10 mouse cellular contexts compared by ENCODE assay signal in genomic region chr5:140140214-140140613, GRCm38 (mm10).
DNase-seq lines count a peak whose midpoint lies in the region; ATAC-seq lines count a peak whose summit lies in the region.
"Had no signal": no experiment of that assay in that cellular context is flagged by ENCODE, and none has a peak within 500 bp of the region (broad histone marks: within the 10 kb centered on the region; RNA-seq: fewer than 3 reads in every experiment).

No protein-coding gene starts in this region.

- no peak for ATAC-seq in kidney, embryonic 15.5 days (replicated peaks; ENCODE audit: low FRiP score)
- ATAC-seq in midbrain, embryonic 15.5 days (replicated peaks), result peak; percentile 63; the same call in 1 of the 2 replicates

- no peak overlapping the region for H3K27ac ChIP-seq in kidney, embryonic 15.5 days
- H3K27ac ChIP-seq in midbrain, embryonic 15.5 days, result no peak overlapping the region
- H3K27ac ChIP-seq: embryonic facial prominence, embryonic 13.5 days; liver, embryonic 15.5 days had no signal

- no peaks in the 10 kb centered on the region for H3K4me1 ChIP-seq in kidney, embryonic 15.5 days
- H3K4me1 ChIP-seq in midbrain, embryonic 15.5 days, result no peaks in the 10 kb centered on the region
- H3K4me1 ChIP-seq: embryonic facial prominence, embryonic 13.5 days; liver, embryonic 15.5 days had no signal

- H3K27me3 ChIP-seq in kidney, embryonic 15.5 days, result no peaks in the 10 kb centered on the region
- H3K27me3 ChIP-seq in midbrain, embryonic 15.5 days (replicated peaks), result no peaks in the 10 kb centered on the region
- H3K27me3 ChIP-seq: embryonic facial prominence, embryonic 13.5 days; liver, embryonic 15.5 days had no signal

- no peak overlapping the region for H3K9ac ChIP-seq in kidney, embryonic 15.5 days
- H3K9ac ChIP-seq in midbrain, embryonic 15.5 days, result no peak overlapping the region
- H3K9ac ChIP-seq: embryonic facial prominence, embryonic 13.5 days; liver, embryonic 15.5 days had no signal

- intact Hi-C loops in heart, postnatal 14 days (cut with DNase I), result loop anchor here (2.0 kb wide), 1 partner anchor 303 kb away; no protein-coding TSS in a partner anchor
- intact Hi-C loops in left cerebral cortex, postnatal 4 days (cut with DNase I), result no loop called here

- peak; percentile 63 for DNase-seq in kidney, adult 18-20 months
- DNase-seq in NIH3T3 (ENCODE audit: low read depth), result peak; percentile 75
- DNase-seq in embryo, embryonic 10 days (ENCODE audit: low spot score), result peak; percentile 77
- peak; percentile 66 to 76 for DNase-seq in heart, postnatal 14 days
- DNase-seq in left cerebral cortex, postnatal 4 days, result peak; percentile 76
- DNase-seq in thymus, postnatal 25 days, result peak; percentile 63

- H3K4me2 ChIP-seq in kidney, embryonic 15.5 days, result no peak overlapping the region
- no peak overlapping the region for H3K4me2 ChIP-seq in midbrain, embryonic 15.5 days
- H3K4me2 ChIP-seq: embryonic facial prominence, embryonic 13.5 days; liver, embryonic 15.5 days had no signal

- H3K4me3 ChIP-seq in kidney, embryonic 15.5 days (replicated peaks), result no peak overlapping the region
- H3K4me3 ChIP-seq in midbrain, embryonic 15.5 days, result no peak overlapping the region
- H3K4me3 ChIP-seq: embryonic facial prominence, embryonic 13.5 days; liver, embryonic 15.5 days had no signal

- no peaks in the 10 kb centered on the region for H3K9me3 ChIP-seq in kidney, embryonic 15.5 days (replicated peaks)
- no peaks in the 10 kb centered on the region for H3K9me3 ChIP-seq in midbrain, embryonic 15.5 days
- H3K9me3 ChIP-seq: embryonic facial prominence, embryonic 13.5 days; liver, embryonic 15.5 days had no signal

- peaks cover 8% of the 10 kb centered on the region; the same call in 1 of the 2 replicates for H3K36me3 ChIP-seq in kidney, embryonic 15.5 days
- H3K36me3 ChIP-seq in midbrain, embryonic 15.5 days (replicated peaks), result no peaks in the 10 kb centered on the region
- H3K36me3 ChIP-seq: liver, embryonic 15.5 days had no signal
